Mouse (Mus musculus) heart, embryonic 14.5 days (tissue): ENCODE measurements around the gene Ncam2. TPM values are rescaled to one million over a fixed set of nuclear protein-coding genes. Genes with fewer than 3 reads are reported as not detected.
A peak's percentile ranks its signal among the peaks of the same experiment; 100 is the strongest.

Experiments used
- ATAC-seq: fragments of 200-750 bp; cut with Nextera tagmentation; 2 replicates; pipeline ENCODE4 v1.8.0; 2017; ENCODE audit warnings: low read depth, moderate TSS enrichment; ENCODE audit not compliant: insufficient number of reproducible peaks, insufficient read depth, low FRiP score
- H3K27ac ChIP-seq, 2 experiments: fragments of 200-500 bp in 1 of 2; fragments of 300-500 bp in 1 of 2; sonication (generic) in 1 of 2; replicated peaks in 1 of 2; 2 replicates each; pipeline ENCODE4 v1.5.1; 2012 to 2014; ENCODE audit warnings: low read depth in 2 of 2, low read length in 2 of 2, control low read depth in 1 of 2, mild to moderate bottlenecking in 1 of 2, mixed read lengths in 1 of 2; ENCODE audit not compliant: control insufficient read depth in 1 of 2, insufficient read depth in 1 of 2
- H3K27me3 ChIP-seq: fragments of 300-500 bp; sonication (generic); 2 replicates; pipeline ENCODE4 v1.6.1; 2014; ENCODE audit warnings: mild to moderate bottlenecking, low read length, control low read depth; ENCODE audit not compliant: control insufficient read depth, insufficient read depth
- H3K36me3 ChIP-seq: fragments of 300-500 bp; sonication (generic); 2 replicates; pipeline ENCODE4 v1.6.1; 2014; ENCODE audit warnings: mild to moderate bottlenecking, control low read depth, low read length, mixed read lengths; ENCODE audit not compliant: control insufficient read depth, insufficient read depth
- H3K4me1 ChIP-seq, 2 experiments: fragments of 200-500 bp in 1 of 2; fragments of 300-500 bp in 1 of 2; sonication (generic) in 1 of 2; 2 replicates each; pipeline ENCODE4 v1.6.1; 2012 to 2014; ENCODE audit warnings: low read length in 2 of 2, control low read depth in 1 of 2, mixed read lengths in 1 of 2; ENCODE audit not compliant: control insufficient read depth in 2 of 2, insufficient read depth in 2 of 2
- H3K4me2 ChIP-seq: fragments of 300-500 bp; sonication (generic); 2 replicates; pipeline ENCODE4 v1.6.1; 2014; ENCODE audit warnings: mild to moderate bottlenecking, low read length
- H3K4me3 ChIP-seq, 2 experiments: fragments of 200-500 bp in 1 of 2; fragments of 300-500 bp in 1 of 2; sonication (generic) in 1 of 2; 2 replicates each; pipeline ENCODE4 v1.5.1; 2012 to 2014; ENCODE audit warnings: low read length in 2 of 2, mild to moderate bottlenecking in 2 of 2, control low read depth in 1 of 2, low read depth in 1 of 2, moderate library complexity in 1 of 2; ENCODE audit not compliant: control insufficient read depth in 1 of 2, insufficient read depth in 1 of 2
- H3K9ac ChIP-seq: fragments of 300-500 bp; sonication (generic); 2 replicates; pipeline ENCODE4 v1.6.1; 2014; ENCODE audit warnings: mild to moderate bottlenecking, low read length
- H3K9me3 ChIP-seq: fragments of 300-500 bp; sonication (generic); 2 replicates; pipeline ENCODE4 v1.6.1; 2016; ENCODE audit warnings: low read length, control low read depth; ENCODE audit not compliant: control insufficient read depth
- WGBS: fragments of 180-500 bp; shearing (Covaris S2); extraction: QIAGEN DNeasy Blood & Tissue Kit; methylation state at CpG from one replicate; pipeline ENCODE4 v1.1.7; 2014; 5-methylcytosine and 5-hydroxymethylcytosine counted together
- polyA plus RNA-seq: library from polyadenylated mRNA; unstranded; fragments of >200 nt; fragmentation: Nextera tagmentation; extraction: Ambion mirVana; gene quantifications from 2 replicates; pipeline ENCODE4 v1.2.1, GENCODE M21; 2014

The Ncam2 gene
- polyA plus RNA-seq, 1 experiment from 2014 or later = 0.11 TPM

DNA sequence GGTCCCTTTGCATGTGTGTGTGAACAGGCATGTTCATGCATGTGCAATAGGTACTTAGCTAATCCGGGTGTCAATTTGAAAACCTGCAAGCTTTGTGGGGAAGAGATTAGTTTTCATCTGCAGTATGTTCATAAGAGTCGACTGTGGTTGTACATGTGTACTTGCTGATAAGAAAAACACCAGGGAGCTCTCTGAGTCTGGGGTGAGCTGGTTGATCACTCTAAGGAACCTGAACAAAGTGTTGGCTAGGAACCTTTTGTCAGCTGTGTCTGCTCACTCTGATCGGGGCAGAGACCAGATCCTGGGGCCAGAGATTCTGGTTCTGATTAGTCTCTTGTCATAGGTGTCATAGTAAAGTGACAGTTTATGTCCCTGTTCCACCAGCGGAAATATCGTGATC lies 1.0 kb upstream of the Ncam2 start:
- Histone ChIP-seq H3K9ac (no peak overlapping the region), H3K4me3 (no peak overlapping the region), H3K9me3 (no peaks in the 10 kb centered on the region), H3K36me3 (no peaks in the 10 kb centered on the region), H3K4me2 (0 out of 2 replicates have a peak overlapping the region, but pooled peaks have one; percentile 97), H3K27ac (no peak overlapping the region), H3K4me1 (peaks cover 3 to 4% of the 10 kb centered on the region in 2 experiments; a peak in 3 of 4 replicates), H3K27me3 (no peaks in the 10 kb centered on the region)
- 59% methylated on average over 5 of the region's 5 CpGs for WGBS
- no peak for ATAC-seq

DNA sequence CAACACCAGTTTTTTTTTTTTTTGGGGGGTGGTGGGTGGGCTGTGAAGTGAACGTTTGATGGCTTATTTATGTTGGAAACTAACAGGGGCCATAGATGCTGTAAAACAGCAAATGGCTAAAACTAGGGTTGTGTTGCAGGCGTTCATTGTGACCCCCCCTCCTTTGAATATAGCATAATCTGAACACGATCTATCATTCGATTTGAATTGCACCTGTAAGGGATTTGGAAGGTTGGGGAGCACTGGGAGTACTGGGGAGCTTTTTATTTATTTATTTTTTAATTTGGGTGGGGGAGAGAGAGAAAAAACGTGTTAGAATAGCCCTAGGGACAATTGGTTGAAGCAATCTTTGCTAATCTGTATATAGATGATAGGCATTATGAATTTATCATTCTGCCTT lies 974 bp downstream of the Ncam2 start:
- H3K9ac ChIP-seq = no peak overlapping the region
- 47% methylated on average over 5 of the region's 5 CpGs for WGBS
- H3K4me1 ChIP-seq = peaks cover 3 to 4% of the 10 kb centered on the region in 2 experiments; a peak in 3 of 4 replicates
- ATAC-seq = no peak
- H3K9me3 ChIP-seq = no peaks in the 10 kb centered on the region
- H3K4me3 ChIP-seq = no peak overlapping the region
- no peaks in the 10 kb centered on the region for H3K27me3 ChIP-seq
- H3K36me3 ChIP-seq = no peaks in the 10 kb centered on the region
- H3K4me2 ChIP-seq = no peak overlapping the region
- no peak overlapping the region for H3K27ac ChIP-seq

GRCm38 (mm10) chr16:81201992-81202391 lies 1.5 kb downstream of the Ncam2 start:
- no peak overlapping the region for H3K4me3 ChIP-seq
- H3K4me2 ChIP-seq = no peak overlapping the region
- H3K36me3 ChIP-seq = no peaks in the 10 kb centered on the region
- ATAC-seq = no peak
- H3K9ac ChIP-seq = no peak overlapping the region
- H3K27me3 ChIP-seq = no peaks in the 10 kb centered on the region
- peaks cover 3 to 4% of the 10 kb centered on the region in 2 experiments; a peak in 3 of 4 replicates for H3K4me1 ChIP-seq
- H3K9me3 ChIP-seq = no peaks in the 10 kb centered on the region
- H3K27ac ChIP-seq = no peak overlapping the region
- whole genome bisulfite sequencing = 7% methylated on average over 4 of the region's 4 CpGs

DNA sequence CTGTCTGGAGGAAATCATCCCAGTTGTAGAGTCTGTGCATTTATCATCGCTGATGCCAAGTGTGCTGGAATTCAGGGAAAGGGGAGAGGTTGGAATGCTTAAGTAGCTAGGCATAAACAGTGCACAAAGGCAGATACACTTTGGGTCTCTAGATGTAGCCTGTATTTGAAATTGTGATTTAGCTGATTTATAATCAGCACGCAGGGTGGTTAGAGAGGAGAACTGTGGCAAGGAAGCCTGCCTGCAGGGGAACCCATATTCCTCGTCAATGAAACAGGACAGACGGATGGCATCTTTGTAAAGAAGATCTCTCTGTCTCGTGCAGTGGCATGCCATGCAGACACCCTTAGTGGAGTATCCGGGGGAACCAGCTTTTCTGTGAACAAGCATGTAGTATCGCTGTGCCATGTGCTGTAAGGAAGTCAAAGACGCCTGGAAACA lies 2.2 kb downstream of the Ncam2 start:
- H3K27me3 ChIP-seq = no peaks in the 10 kb centered on the region
- no peaks in the 10 kb centered on the region for H3K36me3 ChIP-seq
- no peak overlapping the region for H3K27ac ChIP-seq
- no peaks in the 10 kb centered on the region for H3K9me3 ChIP-seq
- no peak overlapping the region for H3K9ac ChIP-seq
- H3K4me2 ChIP-seq = no peak overlapping the region
- 70% methylated on average over 8 of the region's 8 CpGs for WGBS
- no peak overlapping the region for H3K4me3 ChIP-seq
- H3K4me1 ChIP-seq = peaks cover 3 to 4% of the 10 kb centered on the region in 2 experiments; a peak in 3 of 4 replicates
- no peak for ATAC-seq

GRCm38 (mm10) chr16:81204405-81205034 lies 4.0 kb downstream of the Ncam2 start:
- Histone ChIP-seq H3K27me3 (no peaks in the 10 kb centered on the region), H3K4me3 (no peak overlapping the region), H3K9ac (no peak overlapping the region), H3K9me3 (no peaks in the 10 kb centered on the region), H3K4me1 (peaks cover 3 to 4% of the 10 kb centered on the region in 2 experiments; a peak in 3 of 4 replicates), H3K4me2 (no peak overlapping the region), H3K36me3 (no peaks in the 10 kb centered on the region), H3K27ac (no peak overlapping the region)
- WGBS = 75% methylated on average over 12 of the region's 12 CpGs
- no peak for ATAC-seq

- no peaks in the 10 kb centered on the region for H3K9me3 ChIP-seq
- WGBS = 79% methylated on average over 3 of the region's 3 CpGs
- no peaks in the 10 kb centered on the region for H3K27me3 ChIP-seq
- H3K4me3 ChIP-seq = no peak overlapping the region
- no peak overlapping the region for H3K27ac ChIP-seq
- ATAC-seq = no peak
- H3K4me1 ChIP-seq = peaks cover 0 to 4% of the 10 kb centered on the region in 2 experiments; a peak in 1 of 4 replicates
- H3K4me2 ChIP-seq = no peak overlapping the region
- no peak overlapping the region for H3K9ac ChIP-seq
- H3K36me3 ChIP-seq = no peaks in the 10 kb centered on the region
Observed at GRCm38 (mm10) chr16:81221176-81221575, 20.7 kb downstream of the Ncam2 start.

GRCm38 (mm10) chr16:81223841-81224240 lies 23.3 kb downstream of the Ncam2 start:
- Histone ChIP-seq H3K4me2 (no peak overlapping the region), H3K9ac (no peak overlapping the region), H3K27me3 (no peaks in the 10 kb centered on the region), H3K27ac (no peak overlapping the region), H3K4me1 (peaks cover 0 to 4% of the 10 kb centered on the region in 2 experiments; a peak in 1 of 4 replicates), H3K36me3 (no peaks in the 10 kb centered on the region), H3K4me3 (no peak overlapping the region), H3K9me3 (no peaks in the 10 kb centered on the region)
- ATAC-seq = no peak
- 47% methylated on average over 1 of the region's 1 CpGs for WGBS

DNA sequence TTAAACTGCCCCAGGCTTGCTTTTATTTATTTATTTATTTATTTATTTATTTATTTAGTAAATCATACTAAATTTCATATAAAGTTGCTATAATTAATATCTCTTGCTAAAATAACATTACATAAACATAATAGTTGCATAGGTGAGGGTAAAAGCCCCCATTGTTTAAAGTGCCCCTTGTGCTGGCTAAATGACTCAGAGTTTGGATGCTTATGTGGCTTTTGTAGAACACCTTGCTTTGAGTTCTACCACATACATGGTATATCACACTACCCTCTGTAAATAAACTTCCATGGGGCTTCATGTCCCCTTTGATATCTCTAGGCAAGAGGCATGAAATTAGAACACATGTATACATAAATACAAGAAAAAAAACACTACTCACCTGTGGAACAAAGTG lies 23.8 kb downstream of the Ncam2 start:
- H3K4me1 ChIP-seq = peaks cover 0 to 4% of the 10 kb centered on the region in 2 experiments; a peak in 1 of 4 replicates
- H3K4me2 ChIP-seq = no peak overlapping the region
- no peaks in the 10 kb centered on the region for H3K36me3 ChIP-seq
- H3K9me3 ChIP-seq = no peaks in the 10 kb centered on the region
- H3K27ac ChIP-seq = no peak overlapping the region
- ATAC-seq = no peak
- no peaks in the 10 kb centered on the region for H3K27me3 ChIP-seq
- no peak overlapping the region for H3K9ac ChIP-seq
- no peak overlapping the region for H3K4me3 ChIP-seq
